Mouse (Mus musculus): Measurements from ENCODE around the gene Metap1. TPM values are rescaled to one million over a fixed set of nuclear protein-coding genes. Genes with fewer than 3 reads are reported as not detected.

Gene Metap1
- total RNA-seq, 2 experiments from 2014 or later: 40.5 to 43.8 TPM

- intact Hi-C loops (cut with DNase I): loop anchor here (5.0 kb wide), 1 partner anchor 730 kb away; no protein-coding TSS in a partner anchor
- DNase-seq (ENCODE audit: low spot score in 2 of 2): no peak
Observed at GRCm38 (mm10) chr3:138461832-138462231, 27.5 kb downstream of the Metap1 start.

GRCm38 (mm10) chr3:138460260-138460659 is 29.1 kb downstream of the Metap1 start:
- peak; percentile 41 to 68 for DNase-seq (ENCODE audit: low spot score in 2 of 2)
- intact Hi-C loops (cut with DNase I): loop anchor here (5.0 kb wide), 1 partner anchor 732 kb away; no protein-coding TSS in a partner anchor

GRCm38 (mm10) chr3:138458441-138458840 is 30.9 kb downstream of the Metap1 start:
- intact Hi-C loops (cut with DNase I): no loop called here
- no peak for DNase-seq (ENCODE audit: low spot score in 2 of 2)

- intact Hi-C loops (cut with DNase I): no loop called here
- no peak for DNase-seq (ENCODE audit: low spot score in 2 of 2)
Observed at GRCm38 (mm10) chr3:138454711-138455435, 34.4 kb downstream of the Metap1 start.

GRCm38 (mm10) chr3:138454234-138454633 is 35.1 kb downstream of the Metap1 start:
- DNase-seq (ENCODE audit: low spot score in 2 of 2): no peak
- intact Hi-C loops (cut with DNase I): no loop called here

- DNase-seq (ENCODE audit: low spot score in 2 of 2): no peak
- intact Hi-C loops (cut with DNase I): no loop called here
Observed at GRCm38 (mm10) chr3:138452169-138452568, 37.1 kb downstream of the Metap1 start.

- DNase-seq (ENCODE audit: low spot score in 2 of 2): no peak
- intact Hi-C loops (cut with DNase I): loop anchor here (10.0 kb wide), 1 partner anchor 523 kb away; no protein-coding TSS in a partner anchor
Observed at GRCm38 (mm10) chr3:138448077-138448860, 41.0 kb downstream of the Metap1 start.

GRCm38 (mm10) chr3:138443465-138443771 is 45.9 kb downstream of the Metap1 start:
- intact Hi-C loops (cut with DNase I): loop anchor here (10.0 kb wide), 1 partner anchor 519 kb away; no protein-coding TSS in a partner anchor
- DNase-seq (ENCODE audit: low spot score in 2 of 2): no peak

- DNase-seq (ENCODE audit: low spot score in 2 of 2): peak; percentile 89 to 91
- intact Hi-C loops (cut with DNase I): loop anchor here (10.0 kb wide), 1 partner anchor 518 kb away; no protein-coding TSS in a partner anchor
Observed at GRCm38 (mm10) chr3:138442612-138443464, 46.5 kb downstream of the Metap1 start, which contains the start of gene Adh5. TSS of gene Adh5 (plus strand) at chr3:138443093.

- DNase-seq (ENCODE audit: low spot score in 2 of 2): no peak
- intact Hi-C loops (cut with DNase I): loop anchor here (10.0 kb wide), 1 partner anchor 517 kb away; no protein-coding TSS in a partner anchor
Observed at GRCm38 (mm10) chr3:138442203-138442602, 47.1 kb downstream of the Metap1 start.

GRCm38 (mm10) chr3:138438716-138439115 is 50.6 kb downstream of the Metap1 start:
- no peak for DNase-seq (ENCODE audit: low spot score in 2 of 2)
- intact Hi-C loops (cut with DNase I): no loop called here

GRCm38 (mm10) chr3:138431835-138432234 is 57.5 kb downstream of the Metap1 start:
- DNase-seq (ENCODE audit: low spot score in 2 of 2): peak in 1 of 2 experiments; percentile 38
- intact Hi-C loops (cut with DNase I): loop anchor here (1.0 to 5.0 kb wide), 3 partner anchors 210 to 655 kb away; no protein-coding TSS in a partner anchor

- intact Hi-C loops (cut with DNase I): loop anchor here (5.0 kb wide), 2 partner anchors 208 to 653 kb away; no protein-coding TSS in a partner anchor
- DNase-seq (ENCODE audit: low spot score in 2 of 2): no peak
Observed at GRCm38 (mm10) chr3:138430360-138430976, 58.8 kb downstream of the Metap1 start.

GRCm38 (mm10) chr3:138424247-138424646 is 65.1 kb downstream of the Metap1 start:
- intact Hi-C loops (cut with DNase I): no loop called here

GRCm38 (mm10) chr3:138423664-138424063 is 65.7 kb downstream of the Metap1 start:
- intact Hi-C loops (cut with DNase I): no loop called here
- DNase-seq (ENCODE audit: low spot score in 2 of 2): no peak

More at GRCm38 (mm10) chr3:138424247-138424646, 65.1 kb downstream of the Metap1 start:
- DNase-seq (ENCODE audit: low spot score in 2 of 2): no peak

- intact Hi-C loops (cut with DNase I): no loop called here
- DNase-seq (ENCODE audit: low spot score in 2 of 2): no peak
Observed at GRCm38 (mm10) chr3:138420385-138420784, 68.9 kb downstream of the Metap1 start.

- intact Hi-C loops (cut with DNase I): no loop called here
- DNase-seq (ENCODE audit: low spot score in 2 of 2): no peak
Observed at GRCm38 (mm10) chr3:138419369-138419768, 69.9 kb downstream of the Metap1 start.

- DNase-seq (ENCODE audit: low spot score in 2 of 2): no peak
- intact Hi-C loops (cut with DNase I): no loop called here
Observed at GRCm38 (mm10) chr3:138415121-138415690, 74.1 kb downstream of the Metap1 start, which contains the start of gene Adh4. TSS of gene Adh4 (plus strand) at chr3:138415466.

Measured in left cerebral cortex, postnatal 25 days (tissue).